Mouse (Mus musculus) hindbrain, embryonic 10.5 days (tissue): ENCODE data around the gene Sparc. TPM values are rescaled to one million over a fixed set of nuclear protein-coding genes. Genes with fewer than 3 reads are reported as not detected.

Experiments
- DNase-seq: peaks from one replicate; pipeline ENCODE4 v3.0.0-alpha.2; 2017; ENCODE audit warnings: low spot score
- H3K27ac ChIP-seq: fragments of 300-500 bp; sonication (generic); 2 replicates; pipeline ENCODE4 v1.5.1; 2016; ENCODE audit warnings: mild to moderate bottlenecking, moderate library complexity
- H3K27me3 ChIP-seq: fragments of 300-500 bp; sonication (generic); 2 replicates; pipeline ENCODE4 v1.6.1; 2016; ENCODE audit warnings: mild to moderate bottlenecking; ENCODE audit not compliant: poor library complexity, insufficient read depth, severe bottlenecking
- H3K36me3 ChIP-seq: fragments of 300-500 bp; sonication (generic); 2 replicates; pipeline ENCODE4 v1.6.1; 2016; ENCODE audit warnings: mild to moderate bottlenecking, moderate library complexity
- H3K4me1 ChIP-seq: fragments of 300-500 bp; sonication (generic); replicated peaks from 2 replicates; pipeline ENCODE4 v1.6.1; 2016; ENCODE audit warnings: mild to moderate bottlenecking
- H3K4me3 ChIP-seq: fragments of 300-500 bp; sonication (generic); 2 replicates; pipeline ENCODE4 v1.5.1; 2016; ENCODE audit warnings: mild to moderate bottlenecking, moderate library complexity
- H3K9me3 ChIP-seq: fragments of 300-500 bp; sonication (generic); 2 replicates; pipeline ENCODE4 v1.6.1; 2016; ENCODE audit warnings: mild to moderate bottlenecking, moderate library complexity
- WGBS: fragments of 180-500 bp; shearing (Covaris S2); methylation state at CpG from one replicate; pipeline ENCODE4 v1.1.7; 2016; 5-methylcytosine and 5-hydroxymethylcytosine counted together
- polyA plus RNA-seq: library from polyadenylated mRNA; unstranded; fragments of >200 nt; fragmentation: Nextera tagmentation; extraction: Ambion mirVana; gene quantifications from 2 replicates; pipeline ENCODE4 v1.2.1, GENCODE M21; 2016

The Sparc gene
- polyA plus RNA-seq, 1 experiment from 2014 or later = 454 TPM

GRCm38 (mm10) chr11:55459850-55460558, 37.0 kb upstream of the Sparc start:
- Histone ChIP-seq H3K4me3 (peak overlapping the region; percentile 85), H3K4me1 (peaks cover 31% of the 10 kb centered on the region), H3K9me3 (no peaks in the 10 kb centered on the region), H3K36me3 (peaks cover 10% of the 10 kb centered on the region), H3K27me3 (no peaks in the 10 kb centered on the region), H3K27ac (peak overlapping the region; percentile 83)
- no peak for DNase-seq
- WGBS = 34% methylated on average over 3 of the region's 3 CpGs

GRCm38 (mm10) chr11:55458501-55458900, 35.5 kb upstream of the Sparc start:
- Histone ChIP-seq H3K36me3 (peaks cover 25% of the 10 kb centered on the region), H3K4me3 (no peak overlapping the region), H3K27ac (no peak overlapping the region), H3K9me3 (no peaks in the 10 kb centered on the region), H3K4me1 (peaks cover 31% of the 10 kb centered on the region), H3K27me3 (no peaks in the 10 kb centered on the region)
- DNase-seq = no peak
- WGBS = 40% methylated on average over 4 of the region's 4 CpGs

GRCm38 (mm10) chr11:55455166-55455565, 32.2 kb upstream of the Sparc start:
- Histone ChIP-seq H3K9me3 (no peaks in the 10 kb centered on the region), H3K27ac (no peak overlapping the region), H3K27me3 (no peaks in the 10 kb centered on the region), H3K36me3 (peaks cover 54% of the 10 kb centered on the region), H3K4me1 (peaks cover 18% of the 10 kb centered on the region), H3K4me3 (no peak overlapping the region)
- no peak for DNase-seq
- WGBS = 86% methylated on average over 2 of the region's 2 CpGs

GRCm38 (mm10) chr11:55453640-55454039, 30.7 kb upstream of the Sparc start:
- Histone ChIP-seq H3K27me3 (no peaks in the 10 kb centered on the region), H3K4me1 (peaks cover 5% of the 10 kb centered on the region), H3K9me3 (no peaks in the 10 kb centered on the region), H3K36me3 (peaks cover 69% of the 10 kb centered on the region), H3K4me3 (no peak overlapping the region), H3K27ac (no peak overlapping the region)
- 90% methylated on average over 4 of the region's 4 CpGs for WGBS
- no peak for DNase-seq

- Histone ChIP-seq H3K4me3 (no peak overlapping the region), H3K36me3 (peaks cover 69% of the 10 kb centered on the region), H3K27me3 (no peaks in the 10 kb centered on the region), H3K4me1 (no peaks in the 10 kb centered on the region), H3K27ac (peak overlapping the region; percentile 45), H3K9me3 (no peaks in the 10 kb centered on the region)
- WGBS = 83% methylated on average over 4 of the region's 4 CpGs
- no peak for DNase-seq
Observed at GRCm38 (mm10) chr11:55450311-55450710, 27.3 kb upstream of the Sparc start.

GRCm38 (mm10) chr11:55449531-55449930, 26.5 kb upstream of the Sparc start:
- H3K4me3 ChIP-seq = no peak overlapping the region
- DNase-seq = no peak
- no peaks in the 10 kb centered on the region for H3K27me3 ChIP-seq
- H3K9me3 ChIP-seq = no peaks in the 10 kb centered on the region
- H3K36me3 ChIP-seq = peaks cover 64% of the 10 kb centered on the region
- H3K27ac ChIP-seq = no peak overlapping the region; the same call in 1 of the 2 replicates
- H3K4me1 ChIP-seq = no peaks in the 10 kb centered on the region
- WGBS = 83% methylated on average over 7 of the region's 7 CpGs

GRCm38 (mm10) chr11:55446579-55446978, 23.6 kb upstream of the Sparc start:
- WGBS = 27% methylated on average over 4 of the region's 4 CpGs
- Histone ChIP-seq H3K9me3 (no peaks in the 10 kb centered on the region), H3K27ac (no peak overlapping the region), H3K36me3 (peaks cover 38% of the 10 kb centered on the region), H3K27me3 (no peaks in the 10 kb centered on the region), H3K4me1 (no peaks in the 10 kb centered on the region), H3K4me3 (no peak overlapping the region)
- DNase-seq = peak; percentile 74

GRCm38 (mm10) chr11:55444772-55445171, 21.8 kb upstream of the Sparc start:
- Histone ChIP-seq H3K27me3 (no peaks in the 10 kb centered on the region), H3K27ac (no peak overlapping the region), H3K4me3 (no peak overlapping the region), H3K9me3 (no peaks in the 10 kb centered on the region), H3K4me1 (no peaks in the 10 kb centered on the region; the same call in 1 of the 2 replicates), H3K36me3 (peaks cover 21% of the 10 kb centered on the region)
- peak; percentile 37 for DNase-seq
- WGBS = 7% methylated on average over 1 of the region's 1 CpGs

GRCm38 (mm10) chr11:55439718-55440117, 16.7 kb upstream of the Sparc start:
- Histone ChIP-seq H3K4me3 (no peak overlapping the region), H3K27me3 (no peaks in the 10 kb centered on the region), H3K27ac (no peak overlapping the region), H3K4me1 (peaks cover 7% of the 10 kb centered on the region), H3K36me3 (no peaks in the 10 kb centered on the region), H3K9me3 (no peaks in the 10 kb centered on the region)
- 61% methylated on average over 5 of the region's 5 CpGs for WGBS
- no peak for DNase-seq

GRCm38 (mm10) chr11:55438031-55438430, 15.0 kb upstream of the Sparc start:
- WGBS = 37% methylated on average over 4 of the region's 4 CpGs
- H3K4me3 ChIP-seq = no peak overlapping the region
- H3K27ac ChIP-seq = no peak overlapping the region
- no peaks in the 10 kb centered on the region for H3K27me3 ChIP-seq
- no peak for DNase-seq
- H3K9me3 ChIP-seq = no peaks in the 10 kb centered on the region
- H3K36me3 ChIP-seq = no peaks in the 10 kb centered on the region
- peaks cover 7% of the 10 kb centered on the region for H3K4me1 ChIP-seq

- no peak for DNase-seq
- Histone ChIP-seq H3K4me3 (no peak overlapping the region), H3K27me3 (no peaks in the 10 kb centered on the region), H3K9me3 (no peaks in the 10 kb centered on the region), H3K4me1 (peaks cover 7% of the 10 kb centered on the region), H3K27ac (no peak overlapping the region), H3K36me3 (no peaks in the 10 kb centered on the region)
- WGBS = 85% methylated on average over 6 of the region's 6 CpGs
Observed at GRCm38 (mm10) chr11:55436089-55436488, 13.1 kb upstream of the Sparc start.

GRCm38 (mm10) chr11:55432981-55433380, 10.0 kb upstream of the Sparc start:
- Histone ChIP-seq H3K27me3 (no peaks in the 10 kb centered on the region), H3K4me1 (peaks cover 24% of the 10 kb centered on the region), H3K9me3 (no peaks in the 10 kb centered on the region), H3K4me3 (no peak overlapping the region), H3K27ac (no peak overlapping the region), H3K36me3 (no peaks in the 10 kb centered on the region)
- 77% methylated on average over 3 of the region's 3 CpGs for WGBS
- DNase-seq = no peak

GRCm38 (mm10) chr11:55429973-55430372, 7.0 kb upstream of the Sparc start:
- H3K27me3 ChIP-seq = no peaks in the 10 kb centered on the region
- H3K36me3 ChIP-seq = no peaks in the 10 kb centered on the region
- no peak for DNase-seq
- no peaks in the 10 kb centered on the region for H3K9me3 ChIP-seq
- WGBS = 89% methylated on average over 2 of the region's 2 CpGs
- no peak overlapping the region for H3K4me3 ChIP-seq
- peaks cover 42% of the 10 kb centered on the region for H3K4me1 ChIP-seq
- H3K27ac ChIP-seq = peak overlapping the region; percentile 35; the same call in 1 of the 2 replicates
